Mouse (Mus musculus): ENCODE data around the gene Vmn1r230.

Gene Vmn1r230

GRCm38 (mm10) chr17:20840144-20840543, at the start of gene Vmn1r230:
Vmn1r230 (plus strand) TSS chr17:20840444.
- DNase-seq (ENCODE audit: low spot score in 2 of 2) = no peak

- DNase-seq (ENCODE audit: low spot score in 2 of 2) = no peak
Observed at GRCm38 (mm10) chr17:20811255-20811654, 29.0 kb upstream of the Vmn1r230 start, which contains the start of gene Vmn1r229. Vmn1r229 (plus strand) TSS chr17:20811555.
